Mouse (Mus musculus) spleen, adult 2 months (tissue): Measurements from ENCODE around the gene Nhsl2. TPM values are rescaled to one million over a fixed set of nuclear protein-coding genes. Genes with fewer than 3 reads are reported as not detected.

Experiments used
- DNase-seq, 2 experiments: peaks; one replicate each; pipeline versions ENCODE4 v3.0.0 to v3.0.0-alpha.2; 2012 to 2021; ENCODE audit warnings: low spot score in 2 of 2, low read depth in 1 of 2
- H3K27ac ChIP-seq: fragments of 200-500 bp; 2 replicates; pipeline ENCODE4 v1.5.1; 2012; ENCODE audit warnings: low read length, inconsistent platforms; ENCODE audit not compliant: insufficient read depth
- H3K27me3 ChIP-seq: fragments of 200-500 bp; 2 replicates; pipeline ENCODE4 v1.6.1; 2012; ENCODE audit warnings: mild to moderate bottlenecking, moderate library complexity, low read length, inconsistent platforms; ENCODE audit not compliant: control insufficient read depth, insufficient read depth
- H3K36me3 ChIP-seq: fragments of 200-500 bp; 2 replicates; pipeline ENCODE4 v1.6.1; 2012; ENCODE audit warnings: mild to moderate bottlenecking, low read length, inconsistent platforms; ENCODE audit not compliant: control insufficient read depth, insufficient read depth
- H3K4me1 ChIP-seq: fragments of 200-500 bp; 2 replicates; pipeline ENCODE4 v1.6.1; 2011; ENCODE audit warnings: inconsistent platforms; ENCODE audit not compliant: control insufficient read depth, insufficient read depth, insufficient read length
- H3K4me3 ChIP-seq: fragments of 200-500 bp; 2 replicates; pipeline ENCODE4 v1.5.1; 2011; ENCODE audit warnings: mild to moderate bottlenecking, inconsistent platforms; ENCODE audit not compliant: insufficient read depth, insufficient read length; ENCODE audit errors: extremely low read depth
- CTCF ChIP-seq: fragments of 200-500 bp; IDR thresholded peaks from 2 replicates; pipeline ENCODE4 v1.5.1; 2011; ENCODE audit warnings: mild to moderate bottlenecking, inconsistent platforms; ENCODE audit not compliant: insufficient read depth, insufficient read length, insufficient replicate concordance; ENCODE audit errors: extremely low read depth
- POLR2A ChIP-seq: fragments of 200-500 bp; IDR thresholded peaks from 2 replicates; pipeline ENCODE4 v1.6.1; 2011; ENCODE audit warnings: low read depth, low read length, inconsistent platforms
- WGBS: fragments of 180-500 bp; shearing (Covaris S2); methylation state at CpG from one replicate; pipeline ENCODE4 v1.1.7; 2018; 5-methylcytosine and 5-hydroxymethylcytosine counted together
- polyA plus RNA-seq: library from polyadenylated mRNA; depleted of rRNA; stranded (reverse); fragments of >200 nt; gene quantifications from 2 replicates; pipeline ENCODE4 v1.2.3, GENCODE M21; 2012

The Nhsl2 gene
- polyA plus RNA-seq, 1 experiment = 1.2 TPM

GRCm38 (mm10) chrX:102037506-102037905, 188.3 kb downstream of the Nhsl2 start:
- Histone ChIP-seq H3K36me3 (no peaks in the 10 kb centered on the region), H3K27ac (peak overlapping the region; percentile 68; the same call in 1 of the 2 replicates), H3K4me1 (peaks cover 7% of the 10 kb centered on the region; the same call in 1 of the 2 replicates), H3K27me3 (no peaks in the 10 kb centered on the region), H3K4me3 (no peak overlapping the region)
- DNase-seq = no peak
- TF ChIP-seq POLR2A = no peak
- TF ChIP-seq CTCF = no peak
- WGBS = 87% methylated on average over 2 of the region's 2 CpGs

DNA sequence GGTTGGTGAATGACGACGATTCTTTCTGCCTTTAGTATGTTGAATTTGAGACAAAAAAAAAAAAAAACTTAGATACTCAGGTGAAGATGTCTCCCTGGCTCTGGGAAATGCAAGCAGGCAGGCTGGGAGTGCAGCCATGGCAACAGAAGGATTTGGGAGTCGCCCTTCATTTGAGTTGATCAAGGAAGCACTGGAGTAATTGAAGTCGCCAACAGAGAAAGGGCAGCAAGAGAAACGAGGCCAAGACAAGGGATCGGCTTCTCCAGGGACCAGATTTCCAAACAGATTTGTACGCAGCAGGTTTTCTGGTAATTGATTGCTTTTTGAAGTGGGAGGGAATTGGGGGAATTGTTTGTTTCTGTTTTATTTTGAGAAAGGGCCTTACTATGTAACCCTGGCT, 192.4 kb downstream of the Nhsl2 start:
- no peak overlapping the region for H3K27ac ChIP-seq
- 85% methylated on average over 7 of the region's 7 CpGs for WGBS
- no peak for TF ChIP-seq CTCF
- TF ChIP-seq POLR2A = no peak

GRCm38 (mm10) chrX:102042386-102042785, 193.2 kb downstream of the Nhsl2 start:
- TF ChIP-seq CTCF (no peak), POLR2A (no peak)
- H3K27ac ChIP-seq = no peak overlapping the region
- no peak for DNase-seq
- H3K27me3 ChIP-seq = no peaks in the 10 kb centered on the region
- H3K4me3 ChIP-seq = no peak overlapping the region
- no peaks in the 10 kb centered on the region for H3K36me3 ChIP-seq
- peaks cover 2% of the 10 kb centered on the region; the same call in 1 of the 2 replicates for H3K4me1 ChIP-seq
- WGBS = 41% methylated on average over 4 of the region's 4 CpGs

More for the DNA sequence above, 192.4 kb downstream of the Nhsl2 start:
- H3K4me3 ChIP-seq = no peak overlapping the region
- no peak for DNase-seq
- no peaks in the 10 kb centered on the region for H3K27me3 ChIP-seq
- peaks cover 5% of the 10 kb centered on the region; the same call in 1 of the 2 replicates for H3K4me1 ChIP-seq
- H3K36me3 ChIP-seq = no peaks in the 10 kb centered on the region

GRCm38 (mm10) chrX:102050552-102050951, 201.4 kb downstream of the Nhsl2 start:
- TF ChIP-seq CTCF (no peak), POLR2A (no peak)
- Histone ChIP-seq H3K27ac (no peak overlapping the region), H3K36me3 (no peaks in the 10 kb centered on the region), H3K4me3 (no peak overlapping the region), H3K4me1 (no peaks in the 10 kb centered on the region), H3K27me3 (no peaks in the 10 kb centered on the region)
- no peak for DNase-seq
- WGBS = 76% methylated on average over 6 of the region's 6 CpGs

DNA sequence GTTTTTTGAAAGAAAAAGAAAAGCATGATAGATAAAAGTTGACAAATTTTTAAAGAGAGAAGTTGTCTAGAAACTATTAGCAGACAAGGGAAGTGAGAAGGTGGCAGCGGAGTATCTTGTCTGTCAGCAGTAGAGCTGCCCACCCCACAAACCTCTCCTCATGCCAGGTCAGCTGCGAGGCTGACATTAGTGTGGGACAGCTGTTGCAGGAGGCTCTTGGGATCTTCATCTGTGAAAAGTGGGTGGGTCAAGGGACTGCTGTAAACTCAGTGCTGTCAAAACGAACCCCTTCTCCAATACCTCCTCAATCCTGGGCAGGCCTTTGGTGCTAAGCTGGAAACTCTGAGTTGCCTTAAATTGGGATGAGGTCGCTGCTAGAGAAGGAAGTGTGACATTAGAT, 202.0 kb downstream of the Nhsl2 start:
- Histone ChIP-seq H3K27ac (no peak overlapping the region), H3K27me3 (no peaks in the 10 kb centered on the region), H3K4me1 (no peaks in the 10 kb centered on the region), H3K4me3 (no peak overlapping the region), H3K36me3 (no peaks in the 10 kb centered on the region)
- no peak for DNase-seq
- WGBS = 69% methylated on average over 4 of the region's 4 CpGs
- TF ChIP-seq POLR2A = no peak
- no peak for TF ChIP-seq CTCF

DNA sequence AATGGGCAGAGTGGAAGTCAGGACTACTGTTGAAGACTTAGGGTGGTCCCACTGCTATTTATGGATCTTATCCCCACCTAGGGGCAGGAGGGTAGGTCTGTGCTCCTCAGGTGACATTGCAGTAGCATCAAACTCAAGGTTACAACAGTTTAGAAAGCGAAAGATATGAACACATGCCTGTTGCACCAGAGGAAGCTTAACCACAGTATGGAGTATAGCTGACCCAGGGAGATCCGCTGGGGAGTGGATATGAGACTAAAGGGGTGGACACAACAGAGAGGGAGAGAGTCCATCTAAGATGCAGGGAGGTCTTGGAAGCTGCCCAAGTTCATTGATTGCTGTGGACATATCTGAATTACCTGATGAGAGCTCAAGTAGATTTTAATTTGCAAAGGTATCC, 204.2 kb downstream of the Nhsl2 start:
- Histone ChIP-seq H3K27me3 (no peaks in the 10 kb centered on the region), H3K4me1 (no peaks in the 10 kb centered on the region), H3K36me3 (no peaks in the 10 kb centered on the region), H3K4me3 (no peak overlapping the region), H3K27ac (no peak overlapping the region)
- TF ChIP-seq CTCF = no peak
- no peak for TF ChIP-seq POLR2A
- 84% methylated on average over 2 of the region's 2 CpGs for WGBS
- DNase-seq = no peak

GRCm38 (mm10) chrX:102054009-102054408, 204.8 kb downstream of the Nhsl2 start:
- TF ChIP-seq CTCF = no peak
- TF ChIP-seq POLR2A = no peak
- Histone ChIP-seq H3K4me1 (no peaks in the 10 kb centered on the region), H3K36me3 (no peaks in the 10 kb centered on the region), H3K27me3 (no peaks in the 10 kb centered on the region), H3K27ac (no peak overlapping the region), H3K4me3 (no peak overlapping the region)
- no peak for DNase-seq
- 80% methylated on average over 4 of the region's 4 CpGs for WGBS
